Mouse (Mus musculus): ENCODE data around the gene Vcl.
A peak's percentile ranks its signal among the peaks of the same experiment; 100 is the strongest.

Gene Vcl

GRCm38 (mm10) chr14:21064321-21064720, 135.1 kb downstream of the Vcl start:
- no peak for DNase-seq (ENCODE audit: low spot score)

GRCm38 (mm10) chr14:21065490-21066162, 136.4 kb downstream of the Vcl start:
- DNase-seq (ENCODE audit: low spot score): no peak

- DNase-seq (ENCODE audit: low spot score): no peak
Observed at GRCm38 (mm10) chr14:21069594-21069993, 140.4 kb downstream of the Vcl start.

GRCm38 (mm10) chr14:21073981-21074380, 144.8 kb downstream of the Vcl start:
- no peak for DNase-seq (ENCODE audit: low spot score)

- no peak for DNase-seq (ENCODE audit: low spot score)
Observed at GRCm38 (mm10) chr14:21074398-21075320, 145.5 kb downstream of the Vcl start.

GRCm38 (mm10) chr14:21075751-21076500, 146.7 kb downstream of the Vcl start:
- DNase-seq (ENCODE audit: low spot score): peak; percentile 82

- DNase-seq (ENCODE audit: low spot score): no peak
Observed at GRCm38 (mm10) chr14:21076501-21077194, 147.4 kb downstream of the Vcl start.

GRCm38 (mm10) chr14:21077939-21078338, 148.7 kb downstream of the Vcl start:
- no peak for DNase-seq (ENCODE audit: low spot score)

- DNase-seq (ENCODE audit: low spot score): no peak
Observed at GRCm38 (mm10) chr14:21078511-21078910, 149.3 kb downstream of the Vcl start.

GRCm38 (mm10) chr14:21082823-21083222, 153.6 kb downstream of the Vcl start:
- no peak for DNase-seq (ENCODE audit: low spot score)

Data from ovary, postnatal 10 days (tissue).